Mouse (Mus musculus) midbrain, embryonic 13.5 days (tissue): ENCODE data around the gene Mip. TPM values are rescaled to one million over a fixed set of nuclear protein-coding genes. Genes with fewer than 3 reads are reported as not detected.
A peak's percentile ranks its signal among the peaks of the same experiment; 100 is the strongest.
"Not testable (repeated sequence)": the region's sequence is repeated elsewhere in the genome, so short reads cannot be mapped to it uniquely, and the experiment has no call there.

Experiments
- ATAC-seq: fragments of 200-750 bp; cut with Nextera tagmentation; 2 replicates; pipeline ENCODE4 v1.8.0; 2017; ENCODE audit warnings: mild to moderate bottlenecking, moderate TSS enrichment, moderate library complexity
- H3K27ac ChIP-seq: fragments of 300-500 bp; sonication (generic); 2 replicates; pipeline ENCODE4 v1.5.1; 2015; ENCODE audit warnings: inconsistent platforms, mild to moderate bottlenecking, moderate library complexity
- H3K27me3 ChIP-seq: fragments of 300-500 bp; sonication (generic); 2 replicates; pipeline ENCODE4 v1.6.1; 2015; ENCODE audit warnings: mild to moderate bottlenecking, inconsistent platforms
- H3K36me3 ChIP-seq: fragments of 300-500 bp; sonication (generic); 2 replicates; pipeline ENCODE4 v1.6.1; 2015; ENCODE audit warnings: mild to moderate bottlenecking, inconsistent platforms
- H3K4me1 ChIP-seq: fragments of 300-500 bp; sonication (generic); replicated peaks from 2 replicates; pipeline ENCODE4 v1.6.1; 2015; ENCODE audit warnings: inconsistent platforms
- H3K4me2 ChIP-seq: fragments of 300-500 bp; sonication (generic); replicated peaks from 2 replicates; pipeline ENCODE4 v1.6.1; 2015; ENCODE audit warnings: moderate library complexity, mild to moderate bottlenecking, inconsistent platforms
- H3K4me3 ChIP-seq: fragments of 300-500 bp; sonication (generic); replicated peaks from 2 replicates; pipeline ENCODE4 v1.5.1; 2015; ENCODE audit warnings: mild to moderate bottlenecking, inconsistent platforms
- H3K9ac ChIP-seq: fragments of 300-500 bp; sonication (generic); replicated peaks from 2 replicates; pipeline ENCODE4 v1.6.1; 2015; ENCODE audit warnings: mild to moderate bottlenecking, inconsistent platforms
- H3K9me3 ChIP-seq: fragments of 300-500 bp; sonication (generic); 2 replicates; pipeline ENCODE4 v1.6.1; 2016; ENCODE audit warnings: mild to moderate bottlenecking, inconsistent platforms
- WGBS: fragments of 180-500 bp; shearing (Covaris S2); methylation state at CpG from one replicate; pipeline ENCODE4 v1.1.7; 2015; 5-methylcytosine and 5-hydroxymethylcytosine counted together
- polyA plus RNA-seq: library from polyadenylated mRNA; unstranded; fragments of >200 nt; fragmentation: Nextera tagmentation; extraction: Ambion mirVana; gene quantifications from 2 replicates; pipeline ENCODE4 v1.2.1, GENCODE M21; 2015

Mip gene
- polyA plus RNA-seq, 1 experiment from 2014 or later: 0.16 TPM

- Histone ChIP-seq H3K27me3 (peaks cover 5% of the 10 kb centered on the region), H3K27ac (no peak overlapping the region), H3K36me3 (no peaks in the 10 kb centered on the region), H3K4me2 (peak overlapping the region; percentile 52), H3K9ac (0 out of 2 replicates have a peak overlapping the region, but pooled peaks have one; percentile 23), H3K4me3 (peak overlapping the region; percentile 19), H3K4me1 (peaks cover 21% of the 10 kb centered on the region), H3K9me3 (no peaks in the 10 kb centered on the region)
- WGBS: 1% methylated on average over 18 of the region's 18 CpGs
- ATAC-seq: peak; percentile 22; the same call in 1 of the 2 replicates
Measured at GRCm38 (mm10) chr10:128212871-128213323, 12.7 kb upstream of the Mip start.

- ATAC-seq, H3K4me2 ChIP-seq, H3K9me3 ChIP-seq, H3K27ac ChIP-seq, H3K36me3 ChIP-seq, H3K27me3 ChIP-seq, H3K9ac ChIP-seq, H3K4me3 ChIP-seq: not testable (repeated sequence)
- 91% methylated on average over 4 of the region's 4 CpGs for WGBS
- peaks cover 21% of the 10 kb centered on the region for H3K4me1 ChIP-seq
Measured at GRCm38 (mm10) chr10:128214112-128214511, 11.5 kb upstream of the Mip start.

GRCm38 (mm10) chr10:128214981-128215380, 10.7 kb upstream of the Mip start:
- peaks cover 5% of the 10 kb centered on the region for H3K27me3 ChIP-seq
- H3K9ac ChIP-seq: no peak overlapping the region
- H3K27ac ChIP-seq: no peak overlapping the region
- peaks cover 20% of the 10 kb centered on the region for H3K4me1 ChIP-seq
- WGBS: 91% methylated on average over 5 of the region's 5 CpGs
- ATAC-seq: no peak
- H3K4me3 ChIP-seq: no peak overlapping the region
- H3K4me2 ChIP-seq: no peak overlapping the region
- no peaks in the 10 kb centered on the region for H3K36me3 ChIP-seq
- no peaks in the 10 kb centered on the region for H3K9me3 ChIP-seq

- Histone ChIP-seq H3K9me3 (no peaks in the 10 kb centered on the region), H3K36me3 (no peaks in the 10 kb centered on the region), H3K4me2 (no peak overlapping the region), H3K4me3 (no peak overlapping the region), H3K4me1 (no peaks in the 10 kb centered on the region), H3K9ac (no peak overlapping the region), H3K27me3 (peaks cover 7% of the 10 kb centered on the region), H3K27ac (no peak overlapping the region)
- WGBS: 95% methylated on average over 18 of the region's 18 CpGs
- no peak for ATAC-seq
Measured at GRCm38 (mm10) chr10:128218387-128219117, 7.1 kb upstream of the Mip start.

GRCm38 (mm10) chr10:128221533-128222286, 3.9 kb upstream of the Mip start:
- no peak for ATAC-seq
- no peak overlapping the region for H3K4me2 ChIP-seq
- H3K4me3 ChIP-seq: no peak overlapping the region
- WGBS: 69% methylated on average over 16 of the region's 16 CpGs
- peaks cover 3% of the 10 kb centered on the region; the same call in 1 of the 2 replicates for H3K27me3 ChIP-seq
- peaks cover 13% of the 10 kb centered on the region for H3K4me1 ChIP-seq
- no peak overlapping the region for H3K27ac ChIP-seq
- H3K9me3 ChIP-seq: no peaks in the 10 kb centered on the region
- H3K9ac ChIP-seq: no peak overlapping the region
- no peaks in the 10 kb centered on the region for H3K36me3 ChIP-seq

DNA sequence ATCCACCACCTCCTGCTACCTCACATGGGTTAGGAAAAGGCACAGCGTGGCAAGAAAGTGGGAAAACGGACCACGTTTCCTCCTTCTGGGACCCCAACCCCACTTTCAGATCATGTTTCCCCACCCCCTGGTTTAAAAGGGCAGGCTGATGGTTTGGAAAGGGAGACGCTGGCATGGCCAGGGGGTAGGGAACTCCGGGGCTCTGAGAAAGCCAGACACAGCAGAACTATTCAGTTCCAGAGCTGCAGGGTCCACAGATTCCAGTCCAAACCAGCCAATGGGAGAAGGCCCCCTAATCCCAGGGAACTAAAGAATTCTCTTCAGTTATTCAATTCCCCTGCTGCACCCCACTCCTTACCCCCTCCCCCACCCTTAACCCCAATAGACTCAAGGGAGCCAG, 574 bp upstream of the Mip start:
- peaks cover 13% of the 10 kb centered on the region for H3K4me1 ChIP-seq

GRCm38 (mm10) chr10:128227592-128227991, 2.0 kb downstream of the Mip start:
- Histone ChIP-seq H3K36me3 (no peaks in the 10 kb centered on the region), H3K4me3 (no peak overlapping the region), H3K27ac (no peak overlapping the region), H3K9me3 (no peaks in the 10 kb centered on the region), H3K9ac (no peak overlapping the region), H3K27me3 (no peaks in the 10 kb centered on the region), H3K4me2 (no peak overlapping the region), H3K4me1 (peaks cover 21% of the 10 kb centered on the region)
- 84% methylated on average over 9 of the region's 9 CpGs for WGBS
- no peak for ATAC-seq

More for the DNA sequence above, 574 bp upstream of the Mip start:
- H3K27ac ChIP-seq: no peak overlapping the region
- ATAC-seq: no peak
- WGBS: 42% methylated on average over 5 of the region's 5 CpGs
- H3K36me3 ChIP-seq: no peaks in the 10 kb centered on the region
- H3K9ac ChIP-seq: 0 out of 2 replicates have a peak overlapping the region, but pooled peaks have one; percentile 4
- no peak overlapping the region for H3K4me2 ChIP-seq
- peaks cover 3% of the 10 kb centered on the region; the same call in 1 of the 2 replicates for H3K27me3 ChIP-seq
- H3K9me3 ChIP-seq: no peaks in the 10 kb centered on the region
- no peak overlapping the region for H3K4me3 ChIP-seq

GRCm38 (mm10) chr10:128228009-128228408, 2.4 kb downstream of the Mip start:
- no peak overlapping the region for H3K27ac ChIP-seq
- H3K36me3 ChIP-seq: no peaks in the 10 kb centered on the region
- no peak overlapping the region for H3K4me2 ChIP-seq
- H3K27me3 ChIP-seq: no peaks in the 10 kb centered on the region
- H3K4me3 ChIP-seq: no peak overlapping the region
- no peak for ATAC-seq
- 93% methylated on average over 8 of the region's 8 CpGs for WGBS
- H3K4me1 ChIP-seq: peaks cover 25% of the 10 kb centered on the region
- no peaks in the 10 kb centered on the region for H3K9me3 ChIP-seq
- no peak overlapping the region for H3K9ac ChIP-seq

DNA sequence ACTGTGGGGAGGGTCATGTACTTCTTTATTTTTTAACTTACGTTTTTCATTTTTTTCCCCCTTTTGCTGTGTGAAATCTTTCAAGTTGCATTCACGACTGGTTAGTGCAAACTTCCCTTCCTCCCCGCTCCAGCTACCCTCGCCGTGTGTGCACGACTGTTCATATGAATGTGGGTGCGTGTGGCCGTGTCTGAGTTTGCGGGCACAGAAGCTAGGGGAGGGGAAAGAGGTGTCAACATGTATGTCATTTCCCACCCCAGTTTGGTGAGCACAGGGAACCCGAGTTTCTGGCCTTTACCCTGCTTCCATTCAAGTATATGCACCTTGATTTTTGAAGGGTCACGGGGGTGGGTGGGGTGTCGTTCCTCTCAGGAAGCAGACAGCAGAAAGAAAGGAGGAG, 4.9 kb downstream of the Mip start:
- H3K36me3 ChIP-seq: no peaks in the 10 kb centered on the region
- H3K9me3 ChIP-seq: no peaks in the 10 kb centered on the region
- H3K4me1 ChIP-seq: peaks cover 18% of the 10 kb centered on the region
- H3K27ac ChIP-seq: no peak overlapping the region
- H3K9ac ChIP-seq: no peak overlapping the region
- no peak for ATAC-seq
- no peak overlapping the region for H3K4me3 ChIP-seq
- H3K4me2 ChIP-seq: no peak overlapping the region
- H3K27me3 ChIP-seq: no peaks in the 10 kb centered on the region
- WGBS: 81% methylated on average over 12 of the region's 12 CpGs

DNA sequence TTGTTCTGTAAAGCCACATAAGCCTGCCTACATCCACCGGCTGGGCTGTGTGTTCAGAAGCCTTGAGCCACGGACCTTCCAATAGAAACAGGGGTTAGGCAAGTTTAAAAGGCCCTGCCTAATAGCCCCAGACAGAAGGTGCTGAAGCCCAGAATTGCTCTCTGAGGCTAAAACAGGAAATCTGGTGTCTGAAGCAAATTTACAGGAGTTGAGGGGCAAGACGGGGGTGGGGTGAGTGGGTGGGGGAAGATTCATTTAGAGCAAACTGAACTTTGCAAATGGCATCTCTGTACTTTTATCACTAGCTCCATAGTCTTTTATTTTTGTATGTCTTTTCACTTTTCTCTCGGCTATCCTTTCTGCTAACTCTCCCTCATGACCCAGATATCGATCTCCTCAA, 5.5 kb downstream of the Mip start:
- H3K9ac ChIP-seq: 0 out of 2 replicates have a peak overlapping the region, but pooled peaks have one; percentile 48
- WGBS: 23% methylated on average over 5 of the region's 5 CpGs

GRCm38 (mm10) chr10:128231697-128232419, 6.2 kb downstream of the Mip start, which contains the start of gene Timeless:
Gene Timeless, plus strand, starts transcription at chr10:128232065.
- Histone ChIP-seq H3K27me3 (no peaks in the 10 kb centered on the region), H3K9ac (peak within 1 kb of the TSS; percentile 82), H3K4me1 (peaks cover 13% of the 10 kb centered on the region), H3K4me3 (peak within 1 kb of the TSS; percentile 68), H3K4me2 (peak within 1 kb of the TSS; percentile 70), H3K9me3 (no peaks in the 10 kb centered on the region), H3K36me3 (no peaks in the 10 kb centered on the region), H3K27ac (peak within 1 kb of the TSS; percentile 92)
- peak; percentile 93 for ATAC-seq
- WGBS: under 1% methylated on average over 55 of the region's 58 CpGs

More for the DNA sequence above, 5.5 kb downstream of the Mip start:
- ATAC-seq: no peak
- peak overlapping the region; percentile 68 for H3K4me3 ChIP-seq
- H3K9me3 ChIP-seq: no peaks in the 10 kb centered on the region
- H3K4me1 ChIP-seq: peaks cover 13% of the 10 kb centered on the region
- H3K27me3 ChIP-seq: no peaks in the 10 kb centered on the region
- H3K27ac ChIP-seq: no peak overlapping the region
- peak overlapping the region; percentile 70 for H3K4me2 ChIP-seq
- H3K36me3 ChIP-seq: no peaks in the 10 kb centered on the region
